Mouse (Mus musculus) neutrophil, adult 5-6 weeks (primary cell): Measurements from ENCODE around the gene Olfr1380. TPM values are rescaled to one million over a fixed set of nuclear protein-coding genes. Genes with fewer than 3 reads are reported as not detected.

Source experiments
- total RNA-seq: library from RNA; stranded (forward); fragments of 200-1000 nt; gene quantifications from 2 replicates; pipeline ENCODE4 v1.2.3, GENCODE M21; 2017

Olfr1380 gene
- total RNA-seq, 1 experiment from 2014 or later, result not detected

Other genes starting within 250 kb of the Olfr1380 start
- gene Olfr1391, start 234.1 kb upstream of the Olfr1380 start, total RNA-seq, result not detected in 2 replicates
- gene Olfr1390, start 221.7 kb upstream of the Olfr1380 start, total RNA-seq, result not detected in 2 replicates
- not detected in 2 replicates for gene Olfr1389, start 133.8 kb upstream of the Olfr1380 start, total RNA-seq
- 1.5 and 1.9 TPM in 2 replicates for gene Olfr1388, start 120.3 kb upstream of the Olfr1380 start, total RNA-seq
- gene Olfr1387, start 101.5 kb upstream of the Olfr1380 start, total RNA-seq, result not detected in 2 replicates
- gene Olfr1386, start 91.8 kb upstream of the Olfr1380 start, total RNA-seq, result not detected in 2 replicates
- gene Olfr1385, start 67.8 kb upstream of the Olfr1380 start, total RNA-seq, result 0.35 and 0.37 TPM in 2 replicates
- not detected in 2 replicates for gene Olfr1384, start 50.2 kb upstream of the Olfr1380 start, total RNA-seq
- 0.12 TPM in 1 of 2 replicates, not detected in the other for gene Olfr1383, start 37.2 kb upstream of the Olfr1380 start, total RNA-seq
- not detected in 2 replicates for gene Olfr1382, start 28.6 kb upstream of the Olfr1380 start, total RNA-seq
- 0.12 TPM in 1 of 2 replicates, not detected in the other for gene Olfr1381, start 13.4 kb upstream of the Olfr1380 start, total RNA-seq
- gene Flt4, start 52.4 kb downstream of the Olfr1380 start, total RNA-seq, result not detected in 2 replicates
- not detected in 2 replicates for gene Scgb3a1, start 106.7 kb downstream of the Olfr1380 start, total RNA-seq
- gene Cnot6, start 155.8 kb downstream of the Olfr1380 start, total RNA-seq, result 62.1 and 65.9 TPM in 2 replicates
- not detected in 2 replicates for gene Gfpt2, start 237.3 kb downstream of the Olfr1380 start, total RNA-seq